Mouse (Mus musculus): ENCODE results near the gene Ccdc24.

Gene Ccdc24

GRCm38 (mm10) chr4:117872471-117872886, at the start of gene Ccdc24:
Gene Ccdc24 (minus strand): TSS chr4:117872557.
- no peak for DNase-seq (ENCODE audit: low read depth)

- no peak for DNase-seq (ENCODE audit: low read depth)
These were observed 49.0 kb upstream of the Ccdc24 start for GRCm38 (mm10) chr4:117921358-117921757.

- DNase-seq (ENCODE audit: low read depth), result no peak
These were observed 46.4 kb upstream of the Ccdc24 start for GRCm38 (mm10) chr4:117918762-117919161.

- no peak for DNase-seq (ENCODE audit: low read depth)
These were observed 45.9 kb upstream of the Ccdc24 start for GRCm38 (mm10) chr4:117918261-117918660.

- DNase-seq (ENCODE audit: low read depth), result no peak
These were observed 45.5 kb upstream of the Ccdc24 start for GRCm38 (mm10) chr4:117917847-117918246.

GRCm38 (mm10) chr4:117917402-117917801, 45.0 kb upstream of the Ccdc24 start:
- no peak for DNase-seq (ENCODE audit: low read depth)

- DNase-seq (ENCODE audit: low read depth), result no peak
These were observed 44.0 kb upstream of the Ccdc24 start for GRCm38 (mm10) chr4:117916386-117916785.

- peak; percentile 30 for DNase-seq (ENCODE audit: low read depth)
These were observed 43.2 kb upstream of the Ccdc24 start for GRCm38 (mm10) chr4:117915489-117916105.

- peak; percentile 87 for DNase-seq (ENCODE audit: low read depth)
These were observed 42.5 kb upstream of the Ccdc24 start, which contains the start of gene Ipo13 for GRCm38 (mm10) chr4:117914591-117915442. Gene Ipo13 (minus strand): TSS chr4:117914999.

- DNase-seq (ENCODE audit: low read depth), result no peak
These were observed 41.7 kb upstream of the Ccdc24 start for GRCm38 (mm10) chr4:117914031-117914430.

- no peak for DNase-seq (ENCODE audit: low read depth)
These were observed 41.1 kb upstream of the Ccdc24 start for GRCm38 (mm10) chr4:117913421-117913820.

- DNase-seq (ENCODE audit: low read depth), result no peak
These were observed 40.4 kb upstream of the Ccdc24 start for GRCm38 (mm10) chr4:117912685-117913273.

GRCm38 (mm10) chr4:117912131-117912561, 39.8 kb upstream of the Ccdc24 start:
- no peak for DNase-seq (ENCODE audit: low read depth)

GRCm38 (mm10) chr4:117908834-117909453, 36.6 kb upstream of the Ccdc24 start:
- no peak for DNase-seq (ENCODE audit: low read depth)

GRCm38 (mm10) chr4:117906196-117906595, 33.8 kb upstream of the Ccdc24 start:
- DNase-seq (ENCODE audit: low read depth), result no peak

- DNase-seq (ENCODE audit: low read depth), result no peak
These were observed 32.4 kb upstream of the Ccdc24 start for GRCm38 (mm10) chr4:117904761-117905160.

GRCm38 (mm10) chr4:117904094-117904493, 31.7 kb upstream of the Ccdc24 start:
- no peak for DNase-seq (ENCODE audit: low read depth)

GRCm38 (mm10) chr4:117898111-117898510, 25.8 kb upstream of the Ccdc24 start:
- no peak for DNase-seq (ENCODE audit: low read depth)

- DNase-seq (ENCODE audit: low read depth), result no peak
These were observed 23.7 kb upstream of the Ccdc24 start for GRCm38 (mm10) chr4:117896031-117896430.

GRCm38 (mm10) chr4:117895339-117895738, 23.0 kb upstream of the Ccdc24 start:
- DNase-seq (ENCODE audit: low read depth), result no peak

- DNase-seq (ENCODE audit: low read depth), result no peak
These were observed 22.2 kb upstream of the Ccdc24 start for GRCm38 (mm10) chr4:117894601-117895000.

- peak; percentile 71 for DNase-seq (ENCODE audit: low read depth)
These were observed 21.0 kb upstream of the Ccdc24 start for GRCm38 (mm10) chr4:117893376-117893775.
